ENCODE assay signal across 22 mouse cellular contexts in genomic region chr5:20082368-20082767, GRCm38 (mm10).
DNase-seq lines count a peak whose midpoint lies in the region; ATAC-seq and TF ChIP-seq lines count a peak whose summit lies in the region.
"Had no signal": no experiment of that assay in that cellular context is flagged by ENCODE, and none has a peak within 500 bp of the region (broad histone marks: within the 10 kb centered on the region; RNA-seq: fewer than 3 reads in every experiment).

No protein-coding gene starts in this region.

- DNase-seq in embryonic facial prominence, embryonic 10.5 days (ENCODE audit: low spot score) = no peak
- DNase-seq in thymus, postnatal 0 days (ENCODE audit: low spot score) = peak; percentile 17
- DNase-seq in thymus, adult 2 months = no peak
- peak; percentile 3 for DNase-seq in splenic B cell, adult 2 months (ENCODE audit: low read depth, low spot score)
- DNase-seq in urinary bladder, postnatal 14 days (ENCODE audit: low spot score) = no peak
- no peak for DNase-seq in gastrocnemius, postnatal 14 days
- DNase-seq: adrenal gland, adult 8-10 months; adrenal gland, postnatal 36 days; cerebellum, adult 11 months; cerebellum, adult 8-10 months; cerebellum, postnatal 14 days; embryo, embryonic 11 days; gastrocnemius, postnatal 10 days had no signal

- no peak for TF ChIP-seq POLR2A in thymus, adult 2 months (IDR thresholded peaks at IDR 0.05; ENCODE audit: control insufficient read depth, extremely low read depth, insufficient read depth, low read length, poor library complexity)

- H3K27ac ChIP-seq in embryonic facial prominence, embryonic 13.5 days = no peak overlapping the region
- no peak overlapping the region for H3K27ac ChIP-seq in embryonic facial prominence, embryonic 10.5 days (replicated peaks)
- H3K27ac ChIP-seq in thymus, adult 2 months (ENCODE audit: control insufficient read depth, insufficient read depth, low read length) = no peak overlapping the region
- no peak overlapping the region for H3K27ac ChIP-seq in embryonic facial prominence, embryonic 15.5 days (replicated peaks)
- H3K27ac ChIP-seq: embryonic facial prominence, embryonic 12.5 days; forebrain, embryonic 10.5 days; hindbrain, embryonic 10.5 days; hindbrain, embryonic 14.5 days had no signal

- H3K9me3 ChIP-seq in embryonic facial prominence, embryonic 13.5 days = no peaks in the 10 kb centered on the region
- H3K9me3 ChIP-seq in embryonic facial prominence, embryonic 10.5 days = no peaks in the 10 kb centered on the region
- H3K9me3 ChIP-seq in embryonic facial prominence, embryonic 15.5 days (replicated peaks) = no peaks in the 10 kb centered on the region
- H3K9me3 ChIP-seq: embryonic facial prominence, embryonic 12.5 days; forebrain, embryonic 10.5 days; heart, embryonic 12.5 days; hindbrain, embryonic 10.5 days had no signal

- H3K4me2 ChIP-seq in embryonic facial prominence, embryonic 13.5 days = no peak overlapping the region
- H3K4me2 ChIP-seq in embryonic facial prominence, embryonic 15.5 days (replicated peaks) = no peak overlapping the region
- H3K4me2 ChIP-seq: embryonic facial prominence, embryonic 12.5 days; heart, embryonic 12.5 days; hindbrain, embryonic 14.5 days had no signal

- H3K36me3 ChIP-seq in embryonic facial prominence, embryonic 13.5 days = no peaks in the 10 kb centered on the region
- no peaks in the 10 kb centered on the region for H3K36me3 ChIP-seq in embryonic facial prominence, embryonic 10.5 days (replicated peaks)
- H3K36me3 ChIP-seq in thymus, adult 2 months (ENCODE audit: control insufficient read depth, insufficient read depth, low read length) = no peaks in the 10 kb centered on the region
- H3K36me3 ChIP-seq in embryonic facial prominence, embryonic 15.5 days = no peaks in the 10 kb centered on the region
- no peaks in the 10 kb centered on the region for H3K36me3 ChIP-seq in splenic B cell, adult 2 months (ENCODE audit: control insufficient read depth, insufficient read depth, low read length, poor library complexity, severe bottlenecking)
- H3K36me3 ChIP-seq: embryonic facial prominence, embryonic 12.5 days; forebrain, embryonic 10.5 days; heart, embryonic 12.5 days; hindbrain, embryonic 10.5 days had no signal

- no peak overlapping the region for H3K9ac ChIP-seq in embryonic facial prominence, embryonic 13.5 days
- no peak overlapping the region for H3K9ac ChIP-seq in embryonic facial prominence, embryonic 15.5 days
- H3K9ac ChIP-seq: embryonic facial prominence, embryonic 12.5 days; heart, embryonic 12.5 days; hindbrain, embryonic 14.5 days had no signal

- H3K4me1 ChIP-seq in embryonic facial prominence, embryonic 13.5 days = peaks cover 23% of the 10 kb centered on the region
- H3K4me1 ChIP-seq in embryonic facial prominence, embryonic 10.5 days = peaks cover 7% of the 10 kb centered on the region; the same call in 1 of the 2 replicates
- H3K4me1 ChIP-seq in thymus, adult 2 months (replicated peaks; ENCODE audit: control insufficient read depth, insufficient read depth, low read length) = no peaks in the 10 kb centered on the region
- H3K4me1 ChIP-seq in embryonic facial prominence, embryonic 15.5 days = peaks cover 14% of the 10 kb centered on the region
- H3K4me1 ChIP-seq: forebrain, embryonic 10.5 days; heart, embryonic 12.5 days; hindbrain, embryonic 10.5 days had no signal

- intact Hi-C loops in gastrocnemius, postnatal 14 days (cut with DNase I; ENCODE audit: low total_unique reads) = no loop called here

- TF ChIP-seq CTCF in thymus, adult 2 months (IDR thresholded peaks at IDR 0.05; ENCODE audit: borderline replicate concordance, control insufficient read depth, extremely low read depth, insufficient read depth, low read length, poor library complexity) = no peak

- 74% methylated on average over 1 of the region's 1 CpGs for WGBS in embryonic facial prominence, embryonic 13.5 days
- 92% methylated on average over 1 of the region's 1 CpGs for WGBS in embryonic facial prominence, embryonic 10.5 days
- 5% methylated on average over 1 of the region's 1 CpGs for WGBS in thymus, adult 2 months
- WGBS in embryonic facial prominence, embryonic 15.5 days = 56% methylated on average over 1 of the region's 1 CpGs

- H3K4me3 ChIP-seq in embryonic facial prominence, embryonic 13.5 days = no peak overlapping the region
- no peak overlapping the region for H3K4me3 ChIP-seq in embryonic facial prominence, embryonic 10.5 days
- no peak overlapping the region for H3K4me3 ChIP-seq in thymus, adult 2 months (ENCODE audit: control insufficient read depth, insufficient read depth, low read length)
- no peak overlapping the region for H3K4me3 ChIP-seq in embryonic facial prominence, embryonic 15.5 days (replicated peaks)
- H3K4me3 ChIP-seq: embryonic facial prominence, embryonic 12.5 days; erythroblast, embryonic 14.5 days; forebrain, embryonic 10.5 days; heart, embryonic 12.5 days; hindbrain, embryonic 10.5 days had no signal

- ATAC-seq in embryonic facial prominence, embryonic 13.5 days (ENCODE audit: insufficient number of reproducible peaks, insufficient read depth, low FRiP score, low TSS enrichment, low read depth) = 0 out of 2 replicates have a peak, but pooled peaks have one; percentile 20
- peak; percentile 80 for ATAC-seq in embryonic facial prominence, embryonic 15.5 days (ENCODE audit: insufficient number of reproducible peaks, low FRiP score, low TSS enrichment, low read depth)
- ATAC-seq: forebrain, embryonic 14.5 days had no signal

- no peaks in the 10 kb centered on the region for H3K27me3 ChIP-seq in embryonic facial prominence, embryonic 13.5 days
- H3K27me3 ChIP-seq in embryonic facial prominence, embryonic 10.5 days (replicated peaks; ENCODE audit: low read depth, poor library complexity, severe bottlenecking) = no peaks in the 10 kb centered on the region
- H3K27me3 ChIP-seq in thymus, adult 2 months (ENCODE audit: control insufficient read depth, insufficient read depth, low read length) = no peaks in the 10 kb centered on the region
- H3K27me3 ChIP-seq in embryonic facial prominence, embryonic 15.5 days = no peaks in the 10 kb centered on the region
- H3K27me3 ChIP-seq in splenic B cell, adult 2 months (ENCODE audit: control insufficient read depth, insufficient read depth, low read length, poor library complexity, severe bottlenecking) = no peaks in the 10 kb centered on the region
- H3K27me3 ChIP-seq: embryonic facial prominence, embryonic 12.5 days; heart, embryonic 12.5 days had no signal

Comparison
In these comparisons a context has a peak if more than half of its experiments do, and no peak if none do; other contexts are left out.
1. DNase-seq: peak in thymus, postnatal 0 days (single experiment) and splenic B cell, adult 2 months (single experiment); none in embryonic facial prominence, embryonic 10.5 days (single experiment), thymus, adult 2 months (single experiment), urinary bladder, postnatal 14 days (single experiment) and gastrocnemius, postnatal 14 days (single experiment).